Mouse (Mus musculus): ENCODE results near the gene Patl2.

- peak; percentile 15; the same call in 1 of the 2 replicates for TF ChIP-seq CTCF (IDR thresholded peaks at IDR 0.05; ENCODE audit: borderline replicate concordance, extremely low read depth, insufficient read depth, insufficient read length)
- TF ChIP-seq POLR2A (IDR thresholded peaks at IDR 0.05; ENCODE audit: borderline replicate concordance, extremely low read depth, insufficient read depth, insufficient read length, poor library complexity, severe bottlenecking): no peak
Measured at GRCm38 (mm10) chr2:122102070-122102469, 83.9 kb downstream of the Patl2 start.

Measured in brain, embryonic 14.5 days (tissue).